Mouse (Mus musculus) hindlimb bud, embryonic 11.5 days (tissue): ENCODE measurements around the gene Gga3.

Experiments used
- DNase-seq: peaks from one replicate; pipeline ENCODE4 v3.0.0-alpha.2; 2012; ENCODE audit warnings: low read depth, low spot score; ENCODE audit errors: extremely low spot score

Gene Gga3

DNA sequence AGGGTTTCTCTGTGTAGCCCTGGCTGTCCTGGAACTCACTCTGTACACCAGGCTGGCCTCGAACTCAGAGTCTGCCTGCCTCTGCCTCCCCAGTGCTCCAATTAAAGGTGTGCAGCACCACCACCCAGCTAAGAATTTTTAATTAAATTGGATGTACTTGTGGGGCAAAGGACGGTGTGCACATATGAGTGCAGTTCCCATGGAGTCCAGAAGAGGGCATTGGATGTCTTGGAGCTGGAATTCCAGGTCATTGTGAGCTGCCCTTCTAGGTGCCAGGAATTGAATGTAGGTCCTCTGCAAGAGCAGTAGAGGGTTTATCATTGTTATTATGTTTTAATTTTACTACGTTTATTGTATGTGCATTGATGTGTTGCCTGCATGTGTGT is 27.6 kb upstream of the Gga3 start:
- DNase-seq: no peak

DNA sequence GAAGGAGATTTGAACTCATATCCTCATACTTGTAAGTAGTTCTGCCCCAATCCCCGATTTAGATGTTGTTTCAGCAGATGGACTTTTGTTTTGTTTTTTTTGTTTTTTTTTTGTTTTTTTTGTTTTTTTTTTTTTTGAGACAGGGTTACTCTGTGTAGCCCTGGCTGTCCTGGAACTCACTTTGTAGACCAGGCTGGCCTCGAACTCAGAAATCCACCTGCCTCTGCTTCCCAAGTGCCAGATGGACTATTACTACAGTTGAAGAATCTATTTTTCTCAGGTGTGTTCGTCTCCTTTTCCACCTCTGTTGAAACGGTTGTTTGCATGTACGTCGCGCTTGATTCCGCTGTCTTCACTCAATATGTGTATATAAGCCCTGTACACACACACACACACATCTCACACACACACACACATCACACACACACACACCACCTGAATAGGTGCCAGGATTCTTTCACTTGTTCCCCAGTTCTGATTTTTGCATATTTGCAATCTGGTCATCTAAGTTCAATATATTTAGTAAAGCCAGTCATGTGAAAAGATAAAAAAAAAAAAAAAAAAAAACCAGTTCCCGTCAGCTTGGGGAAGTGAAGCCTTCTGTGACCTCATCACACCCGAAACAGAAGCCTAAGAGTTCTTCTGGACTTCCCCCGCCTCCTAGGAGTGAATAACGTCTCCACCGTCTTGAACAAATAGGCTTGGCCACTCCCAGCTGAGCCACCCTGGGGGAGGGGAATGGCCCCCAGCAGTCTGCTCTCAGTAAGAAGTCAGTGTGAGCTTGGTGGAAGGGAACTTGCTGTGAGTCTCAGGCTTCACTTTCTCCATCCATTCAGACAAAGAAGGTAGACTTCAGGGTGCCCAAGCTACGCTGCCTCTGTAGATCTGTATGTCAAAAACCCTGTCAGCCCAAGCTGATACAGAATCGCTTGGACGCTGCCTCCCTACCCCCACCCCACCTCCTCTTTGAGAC is 27.0 kb upstream of the Gga3 start:
- no peak for DNase-seq

DNA sequence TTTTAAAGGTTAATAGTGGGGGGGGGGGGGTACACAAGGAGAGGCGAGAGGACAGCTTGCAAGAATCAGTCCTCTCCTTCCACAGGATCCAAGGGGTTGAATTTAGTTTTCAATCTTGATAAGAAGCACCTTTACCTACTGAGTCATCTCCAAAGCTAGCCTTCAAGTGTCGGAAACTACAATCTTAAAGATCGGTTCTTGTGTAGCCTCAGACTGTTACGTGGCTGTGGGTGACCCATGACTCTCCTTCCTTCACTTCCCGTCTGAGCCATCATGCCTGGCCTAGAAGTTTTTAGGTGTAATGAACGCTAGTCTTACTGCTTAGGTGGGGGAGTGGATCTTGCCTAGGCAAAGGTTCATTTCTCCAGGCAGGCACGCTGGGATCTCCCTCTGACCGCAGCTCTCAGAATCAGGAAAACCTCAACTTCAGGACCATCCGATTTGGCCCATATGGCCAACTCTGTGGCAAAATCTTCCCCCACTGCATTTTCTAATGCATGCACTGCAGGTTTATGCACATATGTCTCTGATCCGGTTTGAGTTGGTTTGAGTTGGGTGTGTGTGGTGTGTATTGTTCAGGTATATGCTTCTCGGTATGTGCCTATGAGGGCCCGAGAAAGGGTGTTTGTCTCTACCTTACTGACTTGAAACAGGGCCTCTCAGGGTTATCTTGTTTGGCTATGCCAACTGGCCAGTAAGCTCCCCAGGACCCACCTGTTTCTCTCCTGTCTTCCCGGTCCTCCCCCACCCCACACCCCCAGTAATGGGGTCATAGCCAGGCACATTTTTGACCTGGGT is 26.1 kb upstream of the Gga3 start:
- DNase-seq: no peak

DNA sequence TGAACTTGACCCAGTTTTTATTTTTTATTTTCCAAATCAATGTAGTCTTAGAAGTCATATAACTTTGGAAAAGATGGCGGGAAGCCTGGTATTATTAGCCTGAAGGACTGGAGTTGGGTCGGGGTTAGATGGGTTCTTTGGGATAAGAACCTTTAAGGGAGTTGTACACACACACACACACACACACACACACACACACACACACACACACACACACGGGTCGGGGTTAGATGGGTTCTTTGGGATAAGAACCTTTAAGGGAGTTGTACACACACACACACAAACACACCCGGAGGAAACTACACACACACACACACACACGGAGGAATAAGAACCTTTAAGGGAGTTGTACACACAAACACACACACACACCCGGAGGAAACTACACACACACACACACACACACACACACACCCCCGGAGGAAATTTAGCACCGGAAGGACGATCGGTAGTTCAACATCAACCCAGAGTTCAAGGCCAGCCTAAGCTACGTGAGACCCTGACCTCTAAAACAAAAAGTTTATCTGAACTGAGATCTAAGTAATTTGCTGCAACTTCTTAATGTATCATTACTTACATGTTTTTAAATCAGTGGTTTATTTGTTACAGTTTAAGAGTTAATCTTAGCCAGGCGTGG is 24.7 kb upstream of the Gga3 start:
- DNase-seq: no peak

DNA sequence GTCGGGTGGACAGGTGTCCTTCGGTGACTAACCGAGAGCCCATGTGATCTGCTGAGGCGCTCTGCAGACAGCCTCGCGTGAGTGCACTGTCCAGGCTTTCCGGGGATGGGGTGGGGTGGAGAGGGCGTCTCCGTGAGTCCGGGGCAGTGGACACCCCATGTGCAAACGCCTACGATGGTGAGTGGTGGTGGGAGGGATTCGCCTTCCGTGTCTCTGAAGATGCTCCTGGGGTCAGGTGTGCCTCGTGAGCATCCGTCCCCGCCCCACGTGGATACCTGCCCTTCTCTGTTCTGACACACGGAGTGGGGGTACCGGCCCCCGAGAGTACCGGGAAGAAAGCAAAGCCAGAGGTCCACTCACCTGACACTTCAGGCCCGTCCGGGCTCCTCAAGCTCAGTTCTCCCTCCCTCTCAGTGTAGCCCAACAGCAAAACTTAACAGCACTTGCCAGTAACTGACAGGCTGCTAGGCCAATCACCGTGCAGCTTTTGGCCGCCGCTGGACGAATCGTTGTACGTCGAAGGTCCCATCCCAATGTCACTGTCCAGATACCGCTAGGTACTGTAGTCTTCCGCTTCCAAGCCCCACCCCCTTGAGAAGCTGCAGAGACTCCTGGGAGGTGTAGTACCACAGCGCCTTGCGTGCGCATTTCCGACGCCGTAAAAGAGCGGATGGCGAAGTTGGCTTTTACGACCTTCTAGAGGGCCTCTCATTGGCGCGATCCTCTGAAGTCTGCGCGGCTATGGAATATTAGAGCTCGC is 24.0 kb upstream of the Gga3 start, which contains the start of gene Slc25a19:
Slc25a19 (minus strand) TSS at position 591 of the 760 bp plus-strand sequence.
- peak; percentile 97 for DNase-seq

DNA sequence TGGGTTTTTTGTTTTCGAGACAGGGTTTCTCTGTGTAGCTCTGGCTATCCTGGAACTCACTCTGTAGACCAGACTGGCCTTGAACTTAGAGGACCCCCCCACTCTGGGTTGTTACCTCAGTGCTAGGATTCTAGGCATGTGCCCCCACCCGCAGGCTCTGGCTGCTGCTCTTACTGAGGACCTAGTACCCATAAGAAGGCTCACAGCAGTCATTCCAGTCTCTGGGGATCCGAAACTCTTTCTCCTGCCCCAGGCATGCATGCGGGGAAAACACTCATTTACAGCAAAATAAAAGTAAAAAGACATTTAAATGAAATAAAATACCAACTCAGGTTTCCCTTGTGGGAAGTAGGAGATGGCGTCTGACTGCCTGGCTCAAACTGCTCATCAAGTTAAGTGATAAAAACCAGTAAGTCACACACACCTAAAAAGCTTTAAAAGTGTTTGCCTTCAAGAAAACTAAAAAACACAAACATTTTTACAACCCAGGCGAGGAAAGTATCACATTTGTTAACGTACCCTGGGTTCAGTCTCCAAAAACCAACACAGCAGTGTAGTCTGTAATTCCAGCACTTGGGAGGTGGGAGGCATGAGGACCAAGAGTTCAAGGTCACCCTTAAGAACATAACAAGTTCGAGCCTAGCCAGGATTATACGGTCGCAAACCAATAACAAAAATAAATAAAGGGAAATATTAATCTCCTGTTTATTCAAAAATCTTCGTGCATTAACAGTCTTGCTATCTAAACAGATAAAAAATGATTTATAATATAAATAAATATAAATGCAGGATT is 23.2 kb upstream of the Gga3 start:
- DNase-seq: no peak

DNA sequence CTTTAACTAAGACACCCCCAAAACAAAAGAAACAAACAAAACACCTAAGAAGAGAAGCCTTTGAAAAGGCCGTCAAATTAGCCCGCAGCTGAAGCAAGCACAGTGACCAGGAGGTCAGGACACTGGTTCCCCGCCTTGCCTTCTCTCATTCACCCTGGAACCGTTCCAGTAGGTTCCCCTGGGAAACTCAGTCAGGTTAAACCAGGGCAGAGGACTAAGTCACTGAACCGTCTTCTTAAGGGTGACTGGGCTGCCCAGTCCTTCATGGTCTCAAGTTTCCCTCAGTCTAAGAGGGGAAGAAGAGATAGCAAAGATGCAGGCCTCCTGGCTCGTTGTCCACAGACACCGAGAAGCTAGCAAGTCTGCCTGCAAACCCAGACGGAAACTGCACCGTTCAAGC is 22.0 kb upstream of the Gga3 start:
- no peak for DNase-seq

DNA sequence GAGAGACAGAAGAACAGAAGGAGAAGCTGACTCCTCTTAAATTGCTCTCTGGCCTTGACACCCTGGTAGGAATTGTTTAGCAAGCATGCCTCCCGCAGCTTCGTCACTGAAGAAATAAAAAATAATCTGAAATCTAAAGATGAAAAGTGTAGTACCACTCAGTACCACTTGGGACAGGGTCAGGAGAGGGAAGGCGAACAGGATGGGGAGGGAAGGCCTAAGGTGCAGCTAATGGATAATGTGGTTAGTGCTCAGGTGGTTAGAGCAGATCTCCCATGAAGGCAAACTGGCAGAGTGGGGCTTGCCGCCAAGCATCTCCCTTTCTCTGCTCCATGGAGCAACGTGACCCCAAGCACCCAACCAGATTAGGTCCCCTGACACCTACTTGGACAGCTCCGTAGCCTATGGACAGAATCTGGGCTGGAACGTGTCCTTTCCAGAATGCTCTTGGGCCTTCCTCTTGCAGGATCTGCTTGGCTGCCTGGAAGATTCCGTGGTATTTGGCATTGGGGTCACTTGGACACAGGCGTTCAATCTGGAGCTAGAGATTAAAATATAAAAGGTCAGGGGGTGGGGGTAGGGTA is 19.7 kb upstream of the Gga3 start:
- no peak for DNase-seq

DNA sequence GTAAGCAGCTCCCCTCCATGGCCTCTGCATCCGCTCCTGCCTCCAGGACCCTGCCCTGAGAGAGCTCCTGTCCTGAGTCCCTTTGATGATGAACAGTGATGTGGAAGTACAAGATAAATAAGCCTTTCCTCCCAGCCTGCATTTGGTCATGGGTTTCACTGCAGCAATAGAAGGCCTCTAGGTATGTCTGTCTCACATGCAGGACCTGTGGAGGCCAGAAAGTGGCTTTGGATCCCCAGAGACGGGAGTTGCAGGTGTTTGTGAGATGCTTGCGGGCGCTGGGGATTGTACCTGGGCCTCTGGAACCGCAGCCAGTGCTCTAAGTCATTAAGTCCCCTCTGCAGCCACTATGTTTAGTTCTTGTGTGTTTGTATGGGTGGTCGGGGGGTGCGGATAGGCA is 16.1 kb upstream of the Gga3 start:
- no peak for DNase-seq

DNA sequence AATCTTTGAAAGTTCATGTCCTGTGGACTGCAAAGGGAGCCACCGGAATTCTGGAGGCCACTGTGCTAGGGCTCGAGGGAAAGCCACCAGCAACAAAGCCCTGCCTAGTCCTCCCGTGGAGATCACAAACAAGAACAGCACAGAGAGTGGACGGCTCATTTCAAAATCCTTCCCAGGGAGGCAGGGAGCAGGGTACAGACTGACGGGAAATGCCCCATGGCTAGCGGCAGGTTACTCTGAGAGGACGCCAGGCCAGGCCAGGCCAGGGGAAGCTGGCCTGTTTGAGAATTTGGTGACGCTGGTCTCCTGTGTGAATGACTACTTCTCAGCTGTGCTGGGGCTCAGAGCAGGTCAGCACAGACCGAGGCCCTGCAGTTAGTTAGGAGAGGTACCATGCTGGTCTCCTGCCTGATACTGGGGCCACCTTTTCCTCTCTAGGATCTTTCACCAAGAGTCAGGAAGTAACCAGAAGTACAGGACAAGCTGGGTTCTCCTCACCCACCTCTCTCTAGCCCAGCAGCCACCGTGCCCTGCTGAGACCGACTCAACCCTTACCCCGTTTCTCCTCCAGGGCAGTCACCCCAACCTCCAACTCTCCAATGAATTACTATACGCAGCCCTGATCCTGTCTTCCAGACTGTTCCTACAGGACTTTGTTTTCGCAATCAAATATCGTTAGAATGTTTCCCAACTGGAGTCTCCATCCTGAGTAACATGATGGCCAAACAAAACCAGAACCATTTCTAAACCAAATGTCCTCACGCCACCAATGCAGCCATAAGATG is 15.1 kb upstream of the Gga3 start:
- no peak for DNase-seq

DNA sequence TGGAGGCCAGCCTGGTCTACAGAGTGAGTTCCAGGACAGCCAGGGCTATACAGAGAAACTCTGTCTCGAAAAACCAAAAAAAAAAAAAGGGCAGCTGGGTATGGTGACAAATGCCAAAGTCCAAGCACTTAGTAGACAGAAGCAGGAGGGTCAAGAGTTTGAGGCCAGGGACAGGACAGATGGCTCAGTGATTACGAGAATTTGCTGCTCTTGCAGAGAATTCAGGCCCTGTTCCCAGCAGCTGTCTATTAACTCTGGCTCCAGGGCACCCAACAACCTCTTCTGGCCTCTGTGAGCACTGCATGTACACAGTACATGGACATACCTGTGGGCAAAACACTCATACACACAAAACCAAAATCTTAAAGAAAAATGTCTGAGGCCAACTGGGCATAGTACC is 14.2 kb upstream of the Gga3 start:
- no peak for DNase-seq

DNA sequence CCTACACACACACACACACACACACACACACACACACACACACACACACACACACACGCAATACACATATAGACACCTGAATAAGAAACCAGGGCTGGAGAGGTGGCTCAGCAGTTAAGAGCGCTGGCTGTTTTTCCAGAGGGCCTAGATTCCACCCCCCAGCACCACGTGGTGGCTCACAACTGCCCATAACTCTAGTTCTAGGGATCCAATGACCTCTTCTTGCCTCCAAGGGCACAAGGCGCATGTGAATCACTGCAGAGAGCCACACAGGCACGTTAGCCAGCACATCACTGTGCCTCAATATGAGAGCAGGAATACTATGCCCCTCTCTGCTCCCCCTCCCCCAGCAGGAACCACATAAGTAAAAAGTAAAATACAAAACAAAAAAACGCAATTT is 13.0 kb upstream of the Gga3 start:
- no peak for DNase-seq

DNA sequence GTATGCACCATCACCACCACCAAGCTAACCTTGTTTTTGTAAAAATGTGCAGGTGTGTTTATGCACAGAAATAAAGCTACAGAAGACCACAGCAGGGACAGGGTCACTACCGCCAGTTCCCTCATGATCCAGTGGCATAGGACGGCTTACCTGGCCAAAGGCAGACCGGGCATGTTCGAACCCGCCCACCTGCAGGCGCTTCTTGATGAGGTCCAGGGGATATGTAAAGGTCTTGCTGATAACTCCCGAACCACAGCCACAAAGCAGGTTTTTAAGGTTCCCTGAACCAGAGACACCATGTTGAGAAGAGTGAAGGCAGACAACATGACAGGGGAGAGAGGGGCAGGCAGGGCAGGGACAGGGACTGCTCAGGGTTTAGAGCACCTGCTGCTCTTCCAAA is 12.5 kb upstream of the Gga3 start:
- DNase-seq: no peak

DNA sequence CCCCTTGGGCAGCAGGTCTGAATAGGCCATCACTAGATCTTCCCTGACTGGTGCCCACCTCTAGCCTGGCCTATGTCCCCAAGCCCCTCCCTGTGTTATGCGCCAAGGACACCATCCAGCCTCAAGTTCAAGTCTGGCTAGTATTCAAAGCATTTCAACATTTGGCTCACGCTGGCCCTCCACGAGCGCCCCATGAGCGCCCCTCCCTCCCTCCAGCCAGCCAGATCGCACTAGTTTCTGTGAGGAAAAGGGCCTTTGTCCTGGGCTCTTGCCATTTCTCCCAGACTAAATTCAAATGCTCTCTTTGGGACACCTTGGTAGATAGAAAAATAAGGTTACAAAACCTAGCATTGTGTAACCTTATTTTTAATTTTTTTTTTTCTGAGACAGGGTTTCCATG is 12.0 kb upstream of the Gga3 start:
- no peak for DNase-seq

DNA sequence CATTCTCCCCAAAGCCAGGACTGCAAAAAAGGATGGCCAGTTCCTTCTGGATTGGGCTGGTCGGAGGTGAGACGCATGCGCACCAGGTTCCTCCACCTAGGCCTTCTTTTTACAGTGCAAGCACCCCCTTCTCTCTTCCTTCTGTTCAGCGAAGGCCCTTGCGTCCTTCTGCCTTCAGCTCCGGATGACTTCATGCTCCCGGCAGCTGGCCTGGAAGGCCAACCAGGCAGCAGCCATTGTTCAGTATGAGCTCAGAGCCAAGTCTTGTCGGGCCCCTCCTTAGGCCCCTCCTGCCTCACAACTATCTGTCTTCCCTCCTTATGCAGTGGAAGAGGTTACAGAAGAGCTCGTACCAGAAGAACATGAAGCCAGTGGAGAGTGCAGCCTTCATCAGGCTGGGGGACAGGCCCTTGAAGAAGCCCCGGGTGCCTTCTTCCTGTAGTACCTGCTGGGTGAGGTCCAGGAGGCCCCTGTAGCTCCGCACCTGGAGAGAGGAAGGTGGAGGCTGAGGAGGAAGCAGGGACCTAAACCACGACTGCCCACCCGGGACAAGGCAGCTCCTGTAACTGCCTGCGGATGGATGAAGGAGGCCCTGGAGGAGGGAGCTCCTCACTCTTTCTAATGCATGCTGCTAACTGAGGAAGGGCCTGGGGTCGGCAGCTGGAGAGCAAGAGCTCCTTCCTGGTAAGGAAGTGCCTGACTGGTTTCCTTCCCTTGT is 11.4 kb upstream of the Gga3 start:
- DNase-seq: no peak

DNA sequence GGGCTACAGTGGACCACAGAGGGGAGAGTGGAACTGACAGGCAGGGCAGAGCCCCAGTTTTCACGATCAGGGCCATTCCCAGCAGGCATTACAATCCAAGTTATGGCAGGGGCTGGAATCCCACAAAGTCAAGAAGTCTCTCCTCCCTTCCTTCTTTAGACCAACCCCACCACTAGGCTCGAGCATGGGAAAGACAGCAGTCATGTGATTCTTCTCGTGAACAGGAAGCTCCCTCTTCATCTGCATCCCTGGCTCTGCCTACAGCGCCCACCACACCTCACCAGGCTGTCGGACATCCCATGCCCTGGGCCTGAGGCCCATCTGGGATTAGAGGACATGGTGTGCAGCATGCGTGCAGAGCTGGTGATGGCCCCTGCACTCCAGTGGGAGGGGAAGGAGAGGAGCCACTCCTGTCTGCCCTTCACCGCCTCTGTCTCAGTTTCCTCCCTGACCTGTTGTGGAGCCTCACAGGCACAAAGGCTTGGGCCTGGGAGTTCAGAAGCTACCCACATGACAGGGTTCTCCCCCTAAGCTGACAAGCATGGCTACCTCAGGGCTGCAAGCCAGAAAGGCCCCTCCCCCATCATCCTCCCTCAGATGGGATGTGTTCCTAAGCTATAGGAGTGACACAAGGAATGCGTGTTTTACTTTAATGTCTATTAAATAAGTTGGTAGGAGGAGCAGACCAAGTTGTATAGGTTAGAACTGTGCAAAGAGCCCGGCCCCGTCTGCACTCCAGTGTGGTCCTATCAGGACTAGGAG is 10.7 kb upstream of the Gga3 start:
- DNase-seq: no peak

DNA sequence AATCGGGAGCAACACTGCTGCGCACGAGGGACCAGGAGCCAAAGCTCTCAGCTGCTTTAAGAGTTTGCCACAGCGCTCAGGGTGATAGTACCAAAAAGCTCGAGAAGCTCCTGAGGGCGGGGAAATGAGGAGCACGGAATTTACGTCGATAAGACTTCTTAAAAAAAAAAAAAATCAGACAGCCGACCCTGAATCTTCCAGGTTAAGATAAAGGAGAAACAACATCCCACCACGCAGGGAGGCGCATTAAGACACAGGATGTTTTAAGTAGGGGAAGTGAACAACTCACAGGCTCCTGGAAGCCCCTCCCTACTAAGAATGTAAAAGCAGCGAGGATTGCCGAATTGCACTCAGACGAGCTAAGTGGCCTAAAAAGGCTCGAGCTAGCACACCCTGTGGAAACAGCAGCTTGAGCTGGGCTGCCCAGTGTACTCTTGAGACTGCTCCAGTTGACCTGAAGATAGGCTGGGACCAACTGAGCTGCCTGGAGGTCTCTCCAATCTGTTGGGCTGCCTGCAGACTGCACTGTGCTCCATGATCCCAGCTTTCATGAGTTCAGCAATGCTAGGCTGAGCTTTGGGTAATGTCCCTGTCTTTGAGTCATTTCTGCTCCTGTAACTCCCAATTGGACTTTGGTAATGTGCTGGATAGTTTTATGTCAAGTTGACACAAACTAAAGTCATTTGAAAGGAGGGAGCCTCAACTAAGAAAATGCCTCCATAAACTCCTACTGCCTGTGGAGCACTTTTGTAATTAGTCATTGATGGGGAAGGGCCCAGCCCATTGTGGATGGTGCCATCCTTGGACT is 9.5 kb upstream of the Gga3 start:
- DNase-seq: no peak
